Mouse (Mus musculus) liver, adult 10 weeks (tissue): ENCODE data around the gene Pgm2l1. TPM values are rescaled to one million over a fixed set of nuclear protein-coding genes. Genes with fewer than 3 reads are reported as not detected.

Experiments used
- polyA plus RNA-seq: library from polyadenylated mRNA; stranded (reverse); fragments of 350-450 nt; fragmentation: Illumina TruSeq; extraction: RNeasy Lipid Tissue Mini Kit (QIAGEN cat#74804); gene quantifications from one replicate; pipeline ENCODE4 v1.2.3, GENCODE M21; 2014; ENCODE audit warnings: low read depth, low replicate concordance

Pgm2l1 gene
- polyA plus RNA-seq: 2.8 TPM

DNA sequence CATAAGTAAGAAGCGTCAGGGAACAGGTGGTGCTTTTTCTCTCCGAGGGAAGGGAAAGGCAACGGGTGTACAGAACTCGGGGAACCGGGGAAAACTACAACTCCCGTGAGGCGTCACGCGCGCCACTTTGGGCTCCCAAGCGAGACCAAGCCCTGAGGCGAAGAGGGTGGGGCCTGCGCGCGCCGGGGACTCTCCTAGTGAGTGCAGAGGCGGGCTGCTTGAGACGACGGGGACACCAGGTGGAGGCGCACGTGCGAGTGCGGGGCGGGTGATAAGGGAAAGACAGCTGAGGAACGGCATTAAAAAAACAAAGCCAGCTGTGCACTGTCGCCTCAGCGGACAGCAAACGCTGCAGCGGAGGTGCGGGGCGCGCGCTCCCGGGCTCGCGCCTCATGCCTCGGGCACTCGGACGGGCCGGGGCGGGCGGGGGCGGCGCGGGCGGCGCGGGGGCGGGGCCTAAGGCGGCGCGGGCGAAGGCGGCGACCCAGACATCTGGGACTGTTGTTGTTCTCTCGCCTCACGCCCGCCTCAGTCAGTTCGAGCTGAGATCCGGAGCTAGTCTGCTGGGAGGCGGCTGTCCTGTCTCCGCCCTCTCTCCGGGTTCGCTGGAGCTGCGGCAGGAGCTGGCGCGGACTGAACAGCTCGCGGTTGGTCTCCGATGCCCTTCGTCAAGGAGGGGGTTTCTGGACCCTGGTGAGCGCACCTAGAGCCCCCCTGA lies at the start of gene Pgm2l1:
TSS of gene Pgm2l1 (plus strand) at position 237 of the 718 bp plus-strand sequence.

DNA sequence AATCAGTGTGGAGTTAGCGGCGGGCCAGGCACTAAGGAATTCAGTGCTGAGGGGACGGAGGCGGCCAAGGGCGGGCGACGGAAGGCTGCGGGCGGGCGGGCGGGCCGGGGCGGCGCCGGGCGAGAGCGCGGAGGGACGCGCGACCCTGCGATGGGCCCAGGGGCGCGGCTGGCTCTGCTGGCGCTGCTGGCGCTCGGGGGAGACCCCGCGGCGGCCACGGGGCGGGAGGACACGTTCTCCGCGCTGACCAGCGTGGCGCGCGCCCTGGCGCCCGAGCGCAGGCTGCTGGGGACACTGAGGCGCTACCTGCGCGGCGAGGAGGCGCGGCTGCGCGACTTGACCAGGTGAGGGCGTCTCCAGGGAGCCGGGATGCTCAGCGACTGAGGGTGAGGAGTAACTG lies 58.2 kb downstream of the Pgm2l1 start, which contains the start of gene P4ha3:
TSS of gene P4ha3 (plus strand) at position 138 of the 400 bp plus-strand sequence.

Other genes starting within 250 kb of the Pgm2l1 start
- gene Rnf169, start 246.9 kb upstream of the Pgm2l1 start, polyA plus RNA-seq: 11.3 TPM
- gene Chrdl2, start 221.2 kb upstream of the Pgm2l1 start, polyA plus RNA-seq: not detected
- 10.2 TPM for gene Pold3, start 105.8 kb upstream of the Pgm2l1 start, polyA plus RNA-seq
- 6.4 TPM for gene Lipt2, start 68.1 kb upstream of the Pgm2l1 start, polyA plus RNA-seq
- gene Kcne3, start 50.9 kb upstream of the Pgm2l1 start, polyA plus RNA-seq: 3.8 TPM
- 0.21 TPM for gene P4ha3, start 58.1 kb downstream of the Pgm2l1 start, polyA plus RNA-seq
- gene C2cd3, start 144.8 kb downstream of the Pgm2l1 start, polyA plus RNA-seq: 5.3 TPM
- gene Ppme1, start 144.9 kb downstream of the Pgm2l1 start, polyA plus RNA-seq: 28.2 TPM
- not detected for gene Ucp3, start 245.6 kb downstream of the Pgm2l1 start, polyA plus RNA-seq